16 mouse cellular contexts compared by ENCODE assay signal in the genomic region with DNA sequence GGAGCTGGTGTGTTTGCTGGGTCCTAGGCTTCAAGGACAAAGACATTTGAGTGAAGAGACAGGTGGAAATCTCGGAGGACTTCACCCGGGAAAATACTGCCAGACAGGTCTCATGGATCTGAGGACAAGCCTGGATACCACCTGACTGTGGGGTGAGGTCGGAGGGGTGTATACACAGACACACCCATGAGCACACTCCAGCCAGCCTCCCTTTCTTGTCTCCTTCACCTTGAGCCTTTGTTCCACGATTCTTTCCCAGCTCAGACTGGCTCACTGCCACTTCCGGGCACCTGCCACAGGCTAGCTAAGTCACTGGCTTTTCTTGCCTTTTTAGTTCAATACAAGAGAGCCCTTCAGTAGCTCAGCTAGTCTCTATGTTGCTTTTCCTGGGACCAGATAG. TPM values are rescaled to one million over a fixed set of nuclear protein-coding genes. Genes with fewer than 3 reads are reported as not detected.
DNase-seq lines count a peak whose midpoint lies in the region; ATAC-seq and TF ChIP-seq lines count a peak whose summit lies in the region.
"Had no signal": no experiment of that assay in that cellular context is flagged by ENCODE, and none has a peak within 500 bp of the region (broad histone marks: within the 10 kb centered on the region; RNA-seq: fewer than 3 reads in every experiment).

No protein-coding gene starts in this region.

- 0 out of 2 replicates have a peak, but pooled peaks have one; percentile 10 for ATAC-seq in heart, postnatal 0 days (ENCODE audit: insufficient read depth, low read depth)
- no peak for ATAC-seq in midbrain, postnatal 0 days (ENCODE audit: low FRiP score)
- ATAC-seq in embryonic facial prominence, embryonic 15.5 days (ENCODE audit: insufficient number of reproducible peaks, low FRiP score, low TSS enrichment, low read depth) = 0 out of 2 replicates have a peak, but pooled peaks have one; percentile 31
- peak; percentile 77 for ATAC-seq in stomach, embryonic 16.5 days (ENCODE audit: insufficient read depth, low FRiP score)

- 55% methylated on average over 5 of the region's 5 CpGs for WGBS in heart, postnatal 0 days
- 63% methylated on average over 5 of the region's 5 CpGs for WGBS in midbrain, embryonic 10.5 days
- 67% methylated on average over 5 of the region's 5 CpGs for WGBS in midbrain, postnatal 0 days
- 49% methylated on average over 5 of the region's 5 CpGs for WGBS in embryonic facial prominence, embryonic 15.5 days
- 46% methylated on average over 5 of the region's 5 CpGs for WGBS in stomach, embryonic 16.5 days

- H3K4me3 ChIP-seq in heart, postnatal 0 days (ENCODE audit: low read depth, low read length) = no peak overlapping the region
- H3K4me3 ChIP-seq in midbrain, embryonic 10.5 days = no peak overlapping the region
- H3K4me3 ChIP-seq in midbrain, postnatal 0 days (ENCODE audit: low read depth, low read length) = no peak overlapping the region
- H3K4me3 ChIP-seq in embryonic facial prominence, embryonic 15.5 days (replicated peaks) = no peak overlapping the region
- H3K4me3 ChIP-seq in stomach, embryonic 16.5 days (replicated peaks; ENCODE audit: low read length) = no peak overlapping the region
- H3K4me3 ChIP-seq: liver, embryonic 13.5 days had no signal

- H3K27ac ChIP-seq in heart, postnatal 0 days (ENCODE audit: low read depth) = no peak overlapping the region
- H3K27ac ChIP-seq in midbrain, embryonic 10.5 days (replicated peaks) = 0 out of 2 replicates have a peak overlapping the region, but pooled peaks have one; percentile 23
- H3K27ac ChIP-seq in midbrain, postnatal 0 days (ENCODE audit: low read depth, low read length) = no peak overlapping the region
- H3K27ac ChIP-seq in embryonic facial prominence, embryonic 15.5 days (replicated peaks) = peak overlapping the region; percentile 79
- H3K27ac ChIP-seq in stomach, embryonic 16.5 days (ENCODE audit: low read length) = peak overlapping the region; percentile 87
- H3K27ac ChIP-seq: liver, embryonic 13.5 days had no signal

- no peak for TF ChIP-seq CTCF in heart, postnatal 0 days (IDR thresholded peaks at IDR 0.05; ENCODE audit: low read depth)
- TF ChIP-seq CTCF in midbrain, postnatal 0 days (IDR thresholded peaks at IDR 0.05) = no peak

- H3K36me3 ChIP-seq in heart, postnatal 0 days (replicated peaks; ENCODE audit: control insufficient read depth, insufficient read depth, low read length) = no peaks in the 10 kb centered on the region
- no peaks in the 10 kb centered on the region for H3K36me3 ChIP-seq in midbrain, embryonic 10.5 days
- H3K36me3 ChIP-seq in midbrain, postnatal 0 days (ENCODE audit: insufficient read depth, low read length) = no peaks in the 10 kb centered on the region
- no peaks in the 10 kb centered on the region for H3K36me3 ChIP-seq in embryonic facial prominence, embryonic 15.5 days
- no peaks in the 10 kb centered on the region for H3K36me3 ChIP-seq in stomach, embryonic 16.5 days (ENCODE audit: control insufficient read depth, insufficient read depth, low read length)
- H3K36me3 ChIP-seq: liver, embryonic 13.5 days had no signal

- no peak overlapping the region for H3K4me2 ChIP-seq in heart, postnatal 0 days (ENCODE audit: low read depth, low read length)
- no peak overlapping the region for H3K4me2 ChIP-seq in midbrain, postnatal 0 days (ENCODE audit: low read depth, low read length, poor library complexity, severe bottlenecking)
- no peak overlapping the region for H3K4me2 ChIP-seq in embryonic facial prominence, embryonic 15.5 days (replicated peaks)
- H3K4me2 ChIP-seq in stomach, embryonic 16.5 days (ENCODE audit: low read depth, low read length) = 0 out of 2 replicates have a peak overlapping the region, but pooled peaks have one; percentile 36
- H3K4me2 ChIP-seq: liver, embryonic 13.5 days had no signal

- H3K4me1 ChIP-seq in heart, postnatal 0 days (ENCODE audit: control insufficient read depth, insufficient read depth) = peaks cover 9% of the 10 kb centered on the region; the same call in 1 of the 2 replicates
- H3K4me1 ChIP-seq in midbrain, embryonic 10.5 days = peaks cover 44% of the 10 kb centered on the region
- H3K4me1 ChIP-seq in midbrain, postnatal 0 days (ENCODE audit: insufficient read depth, low read length) = peaks cover 5% of the 10 kb centered on the region; the same call in 1 of the 2 replicates
- H3K4me1 ChIP-seq in embryonic facial prominence, embryonic 15.5 days = peaks cover 49% of the 10 kb centered on the region
- peaks cover 43% of the 10 kb centered on the region for H3K4me1 ChIP-seq in stomach, embryonic 16.5 days (ENCODE audit: control insufficient read depth, insufficient read depth, low read length)

- no peak overlapping the region for H3K9ac ChIP-seq in heart, postnatal 0 days (replicated peaks; ENCODE audit: low read depth, low read length)
- no peak overlapping the region for H3K9ac ChIP-seq in midbrain, postnatal 0 days (replicated peaks; ENCODE audit: low read length, poor library complexity, severe bottlenecking)
- no peak overlapping the region for H3K9ac ChIP-seq in embryonic facial prominence, embryonic 15.5 days
- H3K9ac ChIP-seq in stomach, embryonic 16.5 days (ENCODE audit: low read length) = peak overlapping the region; percentile 62
- H3K9ac ChIP-seq: liver, embryonic 13.5 days had no signal

- DNase-seq in heart, postnatal 0 days (ENCODE audit: low spot score) = no peak
- DNase-seq in heart, adult 11 months = no peak
- DNase-seq in midbrain, embryonic 10.5 days (ENCODE audit: low spot score) = no peak
- DNase-seq in midbrain, postnatal 0 days (ENCODE audit: low spot score) = no peak
- DNase-seq in thymus, postnatal 36 days = no peak
- DNase-seq: kidney, adult 8-10 months; liver, embryonic 13.5 days; thymus, postnatal 14 days had no signal

- no peaks in the 10 kb centered on the region for H3K9me3 ChIP-seq in heart, postnatal 0 days (replicated peaks; ENCODE audit: control insufficient read depth, low read length)
- H3K9me3 ChIP-seq in midbrain, embryonic 10.5 days (replicated peaks) = no peaks in the 10 kb centered on the region
- H3K9me3 ChIP-seq in midbrain, postnatal 0 days (ENCODE audit: low read length) = no peaks in the 10 kb centered on the region
- H3K9me3 ChIP-seq in embryonic facial prominence, embryonic 15.5 days (replicated peaks) = no peaks in the 10 kb centered on the region
- H3K9me3 ChIP-seq in stomach, embryonic 16.5 days (replicated peaks; ENCODE audit: control insufficient read depth, low read length) = no peaks in the 10 kb centered on the region
- H3K9me3 ChIP-seq: liver, embryonic 13.5 days had no signal

- no peaks in the 10 kb centered on the region for H3K27me3 ChIP-seq in heart, postnatal 0 days (ENCODE audit: control insufficient read depth, insufficient read depth, low read length)
- H3K27me3 ChIP-seq in midbrain, embryonic 10.5 days (ENCODE audit: low read depth, poor library complexity, severe bottlenecking) = peaks cover 30% of the 10 kb centered on the region
- no peaks in the 10 kb centered on the region for H3K27me3 ChIP-seq in midbrain, postnatal 0 days (ENCODE audit: insufficient read depth, low read length)
- H3K27me3 ChIP-seq in embryonic facial prominence, embryonic 15.5 days = no peaks in the 10 kb centered on the region
- H3K27me3 ChIP-seq in stomach, embryonic 16.5 days (ENCODE audit: control insufficient read depth, insufficient read depth, low read length) = no peaks in the 10 kb centered on the region

- no peak for TF ChIP-seq EP300 in heart, postnatal 0 days (IDR thresholded peaks at IDR 0.05; ENCODE audit: low read depth)

RNA-seq across cellular contexts. Expression of gene Acvr1b, which starts 9.6 kb away (rescaled TPM):
- total RNA-seq in heart, postnatal 0 days (2014; rRNA removed; ENCODE audit: low replicate concordance) = 22.3 and 25.9 TPM in 2 replicates
- 5.2 and 5.8 TPM in 2 replicates for polyA plus RNA-seq in heart, postnatal 0 days (2015; fragmentation: Nextera tagmentation; extraction: Ambion mirVana)
- 5.4 and 7.0 TPM in 2 replicates for polyA plus RNA-seq in midbrain, embryonic 10.5 days (2016; fragmentation: Nextera tagmentation; extraction: Ambion mirVana)
- total RNA-seq in midbrain, postnatal 0 days (2014; rRNA removed) = 77.8 and 86.8 TPM in 2 replicates
- polyA plus RNA-seq in midbrain, postnatal 0 days (2015; fragmentation: Nextera tagmentation; extraction: Ambion mirVana) = 15.2 and 15.8 TPM in 2 replicates
- 10.5 and 11.4 TPM in 2 replicates for polyA plus RNA-seq in embryonic facial prominence, embryonic 15.5 days (2015; fragmentation: Nextera tagmentation; extraction: Ambion mirVana)
- 11.6 and 12.1 TPM in 2 replicates for polyA plus RNA-seq in stomach, embryonic 16.5 days (2015; fragmentation: Nextera tagmentation; extraction: Ambion mirVana)

RNA-seq across cellular contexts. Expression of gene Acvrl1, which starts 36.0 kb away (rescaled TPM):
- 18.6 and 36.0 TPM in 2 replicates for total RNA-seq in heart, postnatal 0 days (2014; rRNA removed; ENCODE audit: low replicate concordance)
- polyA plus RNA-seq in heart, postnatal 0 days (2015; fragmentation: Nextera tagmentation; extraction: Ambion mirVana) = 9.3 and 10.4 TPM in 2 replicates
- 8.9 and 10.7 TPM in 2 replicates for polyA plus RNA-seq in midbrain, embryonic 10.5 days (2016; fragmentation: Nextera tagmentation; extraction: Ambion mirVana)
- total RNA-seq in midbrain, postnatal 0 days (2014; rRNA removed) = 8.4 and 11.2 TPM in 2 replicates
- 6.1 and 6.7 TPM in 2 replicates for polyA plus RNA-seq in midbrain, postnatal 0 days (2015; fragmentation: Nextera tagmentation; extraction: Ambion mirVana)
- 17.5 and 19.6 TPM in 2 replicates for polyA plus RNA-seq in embryonic facial prominence, embryonic 15.5 days (2015; fragmentation: Nextera tagmentation; extraction: Ambion mirVana)
- polyA plus RNA-seq in stomach, embryonic 16.5 days (2015; fragmentation: Nextera tagmentation; extraction: Ambion mirVana) = 34.9 and 39.3 TPM in 2 replicates

RNA-seq across cellular contexts. Expression of gene Ankrd33, which starts 48.7 kb away (rescaled TPM):
- not detected in 2 replicates for total RNA-seq in heart, postnatal 0 days (2014; rRNA removed; ENCODE audit: low replicate concordance)
- not detected in 2 replicates for polyA plus RNA-seq in heart, postnatal 0 days (2015; fragmentation: Nextera tagmentation; extraction: Ambion mirVana)
- polyA plus RNA-seq in midbrain, embryonic 10.5 days (2016; fragmentation: Nextera tagmentation; extraction: Ambion mirVana) = not detected in 2 replicates
- not detected in 2 replicates for total RNA-seq in midbrain, postnatal 0 days (2014; rRNA removed)
- polyA plus RNA-seq in midbrain, postnatal 0 days (2015; fragmentation: Nextera tagmentation; extraction: Ambion mirVana) = not detected in 2 replicates
- polyA plus RNA-seq in embryonic facial prominence, embryonic 15.5 days (2015; fragmentation: Nextera tagmentation; extraction: Ambion mirVana) = not detected in 2 replicates
- polyA plus RNA-seq in stomach, embryonic 16.5 days (2015; fragmentation: Nextera tagmentation; extraction: Ambion mirVana) = not detected in 2 replicates
- total RNA-seq: CH12.LX; granulocyte monocyte progenitor cell, adult 5-6 weeks; hematopoietic stem cell, adult 5-6 weeks; layer of hippocampus, postnatal 25 days had no signal
- polyA plus RNA-seq: frontal cortex, adult 2 months; liver, embryonic 13.5 days; spleen, adult 2 months had no signal

RNA-seq across cellular contexts. Expression of gene Grasp, which starts 59.7 kb away (rescaled TPM):
- 8.0 and 21.3 TPM in 2 replicates for total RNA-seq in heart, postnatal 0 days (2014; rRNA removed; ENCODE audit: low replicate concordance)
- polyA plus RNA-seq in heart, postnatal 0 days (2015; fragmentation: Nextera tagmentation; extraction: Ambion mirVana) = 2.0 and 2.3 TPM in 2 replicates
- 3.2 and 4.2 TPM in 2 replicates for polyA plus RNA-seq in midbrain, embryonic 10.5 days (2016; fragmentation: Nextera tagmentation; extraction: Ambion mirVana)
- total RNA-seq in midbrain, postnatal 0 days (2014; rRNA removed) = 6.3 and 7.7 TPM in 2 replicates
- 1.8 and 1.9 TPM in 2 replicates for polyA plus RNA-seq in midbrain, postnatal 0 days (2015; fragmentation: Nextera tagmentation; extraction: Ambion mirVana)
- 11.4 and 15.1 TPM in 2 replicates for polyA plus RNA-seq in embryonic facial prominence, embryonic 15.5 days (2015; fragmentation: Nextera tagmentation; extraction: Ambion mirVana)
- polyA plus RNA-seq in stomach, embryonic 16.5 days (2015; fragmentation: Nextera tagmentation; extraction: Ambion mirVana) = 2.1 and 2.7 TPM in 2 replicates

Comparison
In these comparisons a context has a peak if more than half of its experiments do, and no peak if none do; other contexts are left out.
1. H3K27ac ChIP-seq: peak in midbrain, embryonic 10.5 days (single experiment), embryonic facial prominence, embryonic 15.5 days (single experiment) and stomach, embryonic 16.5 days (single experiment); none in heart, postnatal 0 days (single experiment) and midbrain, postnatal 0 days (single experiment).